Mouse (Mus musculus) urinary bladder, adult 18-20 months (tissue): ENCODE measurements at regions not wholly inside any gene's neighbourhood (a gene's known extent, or its start where the extent isn't known, plus 50 kb on each side); places are given as distances from the start of the nearest gene placed in this dataset.
"Not testable (repeated sequence)": the region's sequence is repeated elsewhere in the genome, so short reads cannot be mapped to it uniquely, and the experiment has no call there.

ENCODE experiments used
- DNase-seq, 2 experiments: peaks; one replicate each; pipeline ENCODE4 v3.0.0; 2022; ENCODE audit warnings: low spot score in 2 of 2, mixed read lengths in 2 of 2

DNA sequence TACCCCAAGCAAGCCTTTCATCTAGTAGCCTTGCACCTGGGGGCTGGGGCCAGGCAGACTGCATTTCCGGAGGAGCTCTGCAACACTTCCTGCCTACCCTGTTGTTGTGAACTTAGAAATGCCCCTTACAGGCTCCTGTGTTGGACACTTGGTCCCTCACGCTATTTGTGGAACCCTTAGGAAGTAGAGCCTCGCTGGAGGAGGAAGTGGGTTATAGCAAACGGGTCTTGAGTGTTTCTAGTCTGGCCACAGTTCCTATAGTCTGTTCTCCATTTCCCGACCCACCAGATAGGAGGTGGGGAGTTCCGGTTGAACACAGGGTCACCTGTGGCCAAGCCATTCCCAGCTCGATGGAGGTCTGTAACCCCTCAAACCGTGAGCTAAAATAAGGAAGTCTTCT lies 272.7 kb downstream of the Diras2 start:
- no peak for DNase-seq

DNA sequence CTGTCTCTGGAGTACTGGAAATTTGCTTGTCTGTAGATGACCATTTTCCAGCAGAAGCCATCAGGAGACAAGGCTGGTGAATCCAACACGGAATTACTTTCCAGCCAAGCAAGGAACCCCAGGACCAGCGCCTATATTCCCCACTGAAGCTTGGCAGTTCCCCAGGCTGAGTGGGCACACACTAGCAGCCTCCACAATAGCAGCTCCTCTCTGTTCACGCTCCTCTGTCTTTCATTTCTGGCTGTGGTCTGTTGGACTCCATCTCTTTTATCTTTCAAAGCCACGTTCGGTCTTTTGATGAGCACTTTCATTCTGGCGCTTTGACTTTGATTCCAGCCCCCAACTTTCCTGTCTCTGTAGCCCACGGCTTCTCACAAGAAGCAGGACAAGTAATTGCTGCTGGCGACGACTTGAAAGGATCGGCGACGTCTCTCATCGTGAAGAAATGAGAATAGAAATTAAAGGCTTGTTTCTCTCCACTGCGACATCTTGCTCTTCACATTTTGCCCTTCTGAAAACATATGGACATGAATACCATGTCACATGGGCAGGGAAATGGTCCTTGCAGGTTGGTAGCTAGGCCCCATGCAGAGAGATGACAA lies 268.0 kb downstream of the Diras2 start:
- no peak for DNase-seq

DNA sequence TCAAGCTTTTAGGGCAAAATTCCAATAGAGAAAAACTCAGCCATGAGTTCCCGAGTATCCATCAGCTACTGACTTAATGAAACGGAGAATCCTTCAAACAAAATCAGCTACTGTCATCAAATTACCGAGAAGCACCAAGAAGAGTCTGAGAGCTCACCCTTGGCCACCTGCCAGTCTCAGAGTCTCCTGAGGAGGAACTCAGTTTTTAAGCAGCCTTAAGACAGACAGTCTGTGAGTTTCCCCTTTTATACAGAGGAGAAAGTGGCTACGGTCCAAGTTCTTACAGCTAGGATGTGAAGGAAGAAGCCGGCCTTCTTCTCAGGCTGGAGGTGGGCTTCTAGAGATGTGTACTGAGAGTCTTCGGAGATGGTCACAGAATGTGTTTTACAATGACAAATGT lies 262.8 kb downstream of the Diras2 start:
- no peak for DNase-seq

DNA sequence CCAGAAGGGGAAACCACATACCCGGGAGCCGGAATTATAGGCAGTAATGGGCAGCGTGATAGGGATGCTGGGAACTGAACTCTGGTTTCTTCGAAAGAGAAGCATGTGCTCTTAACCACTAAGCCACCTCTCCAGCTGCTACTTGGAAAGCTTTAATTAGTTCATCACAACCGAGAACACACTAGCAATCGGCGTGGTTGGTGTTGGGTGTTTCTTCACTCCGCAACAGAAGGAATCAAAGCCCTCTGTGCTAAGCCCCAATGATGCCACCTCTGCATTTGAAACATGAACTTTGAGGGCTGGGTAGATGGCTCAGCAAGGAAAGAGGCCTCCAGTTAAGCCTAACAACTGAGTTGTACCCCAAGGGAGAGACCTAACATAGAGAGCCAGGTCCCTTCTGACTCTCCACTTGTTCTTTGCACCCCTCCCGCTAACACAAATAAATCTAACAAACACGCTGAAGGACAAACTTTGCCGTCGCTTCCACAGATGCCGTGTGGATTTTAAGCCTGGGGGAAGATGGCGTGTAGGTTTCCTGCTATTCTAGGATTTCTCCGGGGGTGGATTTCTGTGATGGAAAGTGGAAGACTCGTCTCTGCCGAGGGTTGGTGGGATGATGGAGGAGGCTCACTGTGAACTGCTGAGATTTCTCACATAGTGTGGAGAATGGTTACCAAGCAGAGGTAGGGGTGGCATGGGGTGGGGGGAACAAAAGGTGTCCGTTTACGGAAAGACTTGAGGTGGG lies 257.4 kb downstream of the Diras2 start:
- DNase-seq = no peak

DNA sequence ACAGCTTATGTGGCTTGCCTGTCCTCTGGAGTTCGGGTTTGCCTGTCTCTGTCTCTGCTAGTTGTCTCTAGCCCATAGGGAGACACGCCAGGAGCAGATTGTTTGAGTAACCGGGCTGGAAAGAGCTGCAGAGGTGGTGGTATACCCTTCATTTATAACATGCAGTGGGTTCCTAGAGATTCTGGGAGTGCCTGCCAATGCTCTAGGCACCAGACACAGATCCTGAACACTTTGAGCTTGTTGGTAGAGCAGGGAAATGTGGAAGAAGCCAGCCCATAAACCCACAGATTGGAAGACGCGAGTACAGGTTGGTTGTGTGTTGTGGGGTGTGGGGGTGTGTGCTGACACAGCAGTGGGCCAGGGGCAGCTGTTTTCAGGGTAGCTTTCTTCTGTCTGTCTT lies 255.9 kb downstream of the Diras2 start:
- DNase-seq = no peak

DNA sequence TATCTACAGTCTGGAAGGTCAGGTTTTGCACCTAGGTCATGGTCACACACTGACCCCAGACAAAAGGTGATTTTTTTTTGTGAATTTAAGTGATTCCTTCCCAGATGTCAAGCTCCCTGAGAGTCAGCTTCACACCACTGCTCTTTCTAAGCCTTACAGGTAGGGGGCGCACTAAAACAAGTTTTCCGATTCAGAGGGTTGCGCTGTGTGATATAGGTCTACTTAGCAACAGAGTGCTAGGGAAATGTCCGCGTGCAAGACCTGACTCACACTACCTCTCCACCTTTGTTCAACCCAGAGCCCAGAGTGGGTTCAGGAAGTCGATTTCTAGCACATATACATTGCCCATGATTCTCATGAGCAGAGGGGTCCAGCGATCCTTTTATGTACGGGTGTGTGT lies 255.4 kb downstream of the Diras2 start:
- DNase-seq = peak in 1 of 2 experiments; percentile 15

DNA sequence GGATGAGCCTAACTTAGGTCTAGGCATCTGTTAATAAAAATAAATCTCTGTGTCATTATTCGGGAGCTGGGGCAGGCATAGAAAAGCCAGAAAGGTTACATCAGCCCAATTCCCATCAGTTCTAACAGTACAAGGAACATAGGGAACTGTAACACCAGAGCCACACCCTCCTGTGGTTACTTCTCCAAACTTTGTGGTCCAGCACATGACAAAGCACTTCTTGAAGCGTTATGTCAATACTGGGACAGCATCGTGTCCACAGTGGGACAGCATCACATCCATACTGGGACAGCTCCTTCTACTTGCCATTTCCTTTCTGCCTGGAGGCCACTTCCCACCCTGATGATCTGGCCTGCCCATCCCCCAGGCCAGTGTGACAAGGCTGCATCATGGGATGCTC lies 253.9 kb downstream of the Diras2 start:
- DNase-seq = no peak

DNA sequence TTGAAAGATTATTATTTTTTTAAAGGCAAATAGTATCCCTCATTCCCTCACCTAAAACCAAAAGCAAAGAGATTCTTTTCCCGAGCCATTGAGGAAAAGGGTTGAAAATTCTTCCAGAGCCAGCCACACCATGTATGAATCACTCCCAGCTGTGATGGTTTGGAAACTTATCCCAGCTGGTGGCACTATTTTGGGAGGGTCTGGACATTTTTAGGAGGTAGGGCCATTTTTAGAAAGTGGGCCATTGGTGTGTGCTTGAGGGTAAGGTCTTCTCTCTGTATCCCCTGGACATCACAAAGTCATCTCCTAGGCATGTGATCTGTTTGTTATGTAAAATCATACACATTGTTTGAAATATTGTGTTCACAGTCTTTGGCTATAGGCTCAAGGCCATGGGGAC lies 252.2 kb downstream of the Diras2 start:
- DNase-seq = no peak

DNA sequence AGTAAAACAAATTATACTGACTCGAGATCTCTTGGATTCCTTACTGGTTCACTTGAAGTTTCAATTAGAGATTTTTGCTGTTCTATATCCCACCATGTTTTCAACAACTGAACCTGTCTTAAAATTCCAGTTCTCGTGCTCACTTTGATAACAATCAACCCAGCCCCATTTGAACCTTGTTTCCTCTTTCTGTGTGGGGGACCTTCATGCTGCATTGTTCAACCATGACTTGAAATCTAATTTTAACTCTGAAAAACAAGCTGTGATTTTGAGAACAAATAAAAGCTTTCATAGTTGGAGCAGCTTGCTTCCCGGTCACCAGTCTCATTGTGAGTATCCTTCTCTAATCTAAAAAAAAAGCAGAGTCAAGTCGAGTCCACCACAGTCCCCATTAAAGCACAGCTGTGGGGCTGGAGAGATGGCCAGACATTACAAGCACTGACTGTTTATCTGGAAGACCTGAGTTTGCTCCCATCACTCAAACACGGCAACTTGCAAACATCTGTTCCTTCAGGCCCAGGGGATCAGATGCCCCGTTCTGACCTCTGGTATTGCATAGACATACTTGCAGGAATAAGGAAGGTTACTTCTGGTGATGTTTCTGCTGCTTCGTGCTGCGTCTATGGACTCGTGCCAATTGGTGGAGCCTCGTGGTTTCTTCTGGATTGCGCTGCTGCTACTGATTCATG lies 251.7 kb downstream of the Diras2 start:
- no peak for DNase-seq

DNA sequence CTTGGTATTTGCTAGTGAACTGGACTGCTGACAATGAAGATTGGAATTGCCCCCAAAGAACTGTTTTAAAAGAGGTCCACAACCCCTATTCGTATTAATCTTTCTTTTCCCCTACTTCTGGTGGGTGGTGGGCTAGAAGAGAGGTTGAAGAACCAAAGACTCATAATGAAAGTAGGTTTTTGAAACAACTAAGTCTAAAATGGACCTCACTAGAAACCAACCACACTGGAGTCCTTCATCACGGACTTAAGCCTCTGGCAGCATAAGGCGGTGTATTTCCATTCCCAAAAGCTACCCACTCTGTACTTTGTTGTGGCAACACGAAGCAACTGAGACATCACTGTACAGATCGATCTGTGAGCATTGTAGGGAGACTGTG lies 251.1 kb downstream of the Diras2 start:
- DNase-seq = no peak

DNA sequence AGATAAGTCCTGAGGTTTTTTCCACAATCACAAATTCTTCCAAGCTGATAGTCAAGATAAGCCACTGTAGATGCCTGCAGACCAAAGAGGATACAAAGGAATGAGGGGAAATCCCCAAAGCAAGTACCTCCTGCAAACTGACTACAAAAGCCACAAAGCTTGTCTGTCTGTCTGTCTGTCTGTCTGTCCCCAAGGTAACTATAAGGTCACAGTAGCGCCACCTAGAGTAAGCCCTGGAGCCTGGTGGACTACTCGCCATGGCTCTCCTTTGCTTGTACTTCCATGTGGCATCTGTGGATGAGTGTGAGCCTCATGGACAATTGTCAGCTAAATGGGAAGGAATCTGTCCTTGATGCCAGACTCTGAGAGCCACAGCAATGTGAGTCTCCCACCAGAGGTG lies 249.8 kb downstream of the Diras2 start:
- no peak for DNase-seq

DNA sequence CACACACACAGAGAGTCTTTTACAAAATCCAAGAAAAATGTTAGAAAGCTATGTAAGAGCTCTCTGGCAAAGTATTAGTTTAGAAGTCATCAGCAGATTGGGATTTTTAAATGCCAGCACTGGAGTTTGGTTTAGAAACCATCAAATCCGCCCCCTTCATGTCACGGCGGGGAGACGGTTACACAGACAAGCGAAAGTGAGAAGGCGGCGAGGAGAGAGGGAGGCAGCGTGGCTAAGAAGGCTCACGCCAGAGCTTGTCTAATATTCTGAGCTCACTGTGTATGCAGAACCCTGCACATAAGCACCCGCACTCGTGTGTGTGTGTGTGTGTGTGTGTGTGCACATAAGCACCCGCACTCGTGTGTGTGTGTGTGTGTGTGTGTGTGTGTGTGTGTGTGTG lies 248.6 kb downstream of the Diras2 start:
- no peak for DNase-seq

DNA sequence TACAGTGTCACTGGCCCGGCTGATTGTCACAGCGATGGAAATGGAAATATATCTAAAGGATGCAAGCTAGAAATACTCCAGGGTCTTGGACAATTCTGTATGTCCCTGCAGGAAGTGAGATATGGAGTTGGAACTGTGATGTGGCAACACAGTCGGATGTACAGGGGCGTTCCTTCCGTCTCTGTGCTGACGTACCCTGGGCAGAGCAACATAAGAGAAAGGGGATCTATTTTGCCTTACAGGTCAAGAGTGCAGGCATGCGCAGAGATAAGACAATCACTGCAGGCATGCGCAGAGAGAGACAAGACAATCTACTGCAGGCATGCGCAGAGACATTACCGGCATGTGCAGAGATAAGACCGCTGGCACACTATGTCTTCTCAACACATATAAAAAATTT lies 247.6 kb downstream of the Diras2 start:
- no peak for DNase-seq

DNA sequence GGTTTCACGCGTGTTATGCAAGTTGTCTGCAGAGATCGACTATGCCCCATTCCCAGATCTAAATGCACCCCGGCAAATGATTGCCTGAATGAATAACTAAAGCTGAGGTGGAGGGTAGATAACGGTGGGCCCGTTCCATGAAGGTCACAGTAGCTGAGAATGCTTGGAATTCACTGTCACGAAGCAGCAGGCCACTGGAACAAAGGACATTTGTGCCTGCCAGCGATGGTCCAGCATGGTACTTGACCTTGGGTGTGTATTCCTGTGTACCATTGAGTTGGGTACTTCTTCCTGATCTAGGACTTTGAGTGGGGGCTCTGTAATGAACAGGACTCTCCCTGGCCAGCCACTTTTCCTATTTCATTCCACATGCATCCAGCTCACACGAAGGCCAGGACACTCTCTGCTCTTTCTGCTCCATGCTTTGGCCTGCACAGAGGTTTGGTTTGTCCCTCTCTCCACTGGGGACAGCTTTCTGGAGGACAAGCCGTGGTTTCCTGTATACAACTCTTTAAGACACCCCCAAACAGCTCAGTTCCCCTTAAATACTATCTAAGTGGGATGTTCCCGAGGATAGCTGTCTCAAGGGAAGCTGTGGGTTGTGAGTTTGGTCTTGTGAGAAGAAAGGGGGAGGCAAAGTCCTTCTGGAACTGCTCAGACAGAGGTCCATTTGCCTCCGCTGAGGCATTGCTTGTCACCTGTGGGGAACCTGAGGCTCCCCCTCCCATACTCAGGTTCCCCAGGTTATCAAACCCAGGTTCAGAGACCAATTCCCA lies 246.9 kb downstream of the Diras2 start:
- DNase-seq = no peak

DNA sequence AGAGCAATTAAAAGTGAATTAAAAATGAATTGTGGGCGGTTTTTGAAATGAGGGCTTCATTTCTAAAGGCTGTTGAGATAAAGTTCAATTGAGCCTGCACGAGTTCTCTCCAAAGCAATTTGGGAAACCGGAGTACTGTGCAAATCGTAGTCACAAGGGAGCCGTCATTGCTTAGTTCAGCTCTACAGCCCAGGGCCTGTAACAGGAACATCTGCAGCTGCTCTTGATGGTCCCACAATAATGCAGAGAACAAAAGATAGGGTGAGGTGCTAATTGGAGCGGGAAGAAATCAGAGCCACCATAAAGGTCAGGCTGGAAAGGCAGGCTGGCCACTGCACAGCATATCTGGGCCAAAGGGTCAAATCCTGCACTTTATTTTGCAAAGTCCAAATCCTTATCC lies 242.7 kb downstream of the Diras2 start:
- DNase-seq = no peak

DNA sequence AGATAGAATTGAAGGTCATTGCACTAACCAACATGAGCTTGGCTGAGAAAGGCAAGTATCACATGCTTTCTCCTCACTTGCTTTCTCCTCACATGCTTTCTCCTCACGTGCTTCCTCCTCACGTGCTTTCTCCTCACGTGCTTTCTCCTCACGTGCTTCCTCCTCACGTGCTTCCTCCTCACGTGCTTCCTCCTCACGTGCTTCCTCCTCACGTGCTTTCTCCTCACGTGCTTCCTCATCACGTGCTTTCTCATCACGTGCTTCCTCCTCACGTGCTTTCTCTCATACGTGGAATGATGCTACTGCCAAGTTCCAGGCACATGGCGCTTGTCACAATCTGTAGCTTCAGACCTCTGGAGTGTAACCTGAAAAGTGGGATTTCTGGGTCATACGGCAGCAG lies 235.2 kb downstream of the Diras2 start:
- no peak for DNase-seq

DNA sequence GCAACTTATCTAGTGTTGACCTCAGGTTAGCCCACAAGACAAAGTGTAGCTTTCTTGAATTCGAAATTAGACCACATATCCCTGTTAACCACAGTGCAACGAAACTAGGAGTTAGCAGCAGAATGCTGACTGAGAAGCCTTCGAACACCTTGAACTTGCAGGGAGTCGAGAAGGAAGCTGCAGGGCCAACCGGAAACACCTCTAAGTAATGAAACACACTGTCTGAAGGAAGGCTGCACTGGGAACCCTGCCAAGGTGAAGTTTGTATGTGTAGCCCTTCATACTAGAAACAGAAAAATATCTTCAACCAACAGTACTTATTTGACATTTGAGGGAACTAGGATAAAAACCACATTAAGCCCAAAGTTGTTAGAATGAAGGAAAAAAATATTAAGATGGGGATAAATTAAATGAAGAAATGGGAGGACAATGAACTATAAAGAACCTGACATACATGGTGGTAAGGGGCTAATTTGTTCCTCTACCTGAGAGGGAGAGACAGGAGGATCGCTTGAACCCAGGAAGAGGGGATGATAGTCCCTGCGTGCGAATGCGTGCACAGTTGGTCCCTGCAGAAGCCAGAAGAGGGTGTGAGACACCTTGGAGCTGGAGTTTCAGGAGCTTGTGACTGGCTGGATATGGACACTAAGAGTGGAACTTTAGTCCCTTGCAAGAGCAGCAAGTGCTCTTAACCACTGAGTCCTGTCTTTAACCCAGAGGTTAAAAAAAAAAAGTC lies 234.4 kb downstream of the Diras2 start:
- DNase-seq = no peak

DNA sequence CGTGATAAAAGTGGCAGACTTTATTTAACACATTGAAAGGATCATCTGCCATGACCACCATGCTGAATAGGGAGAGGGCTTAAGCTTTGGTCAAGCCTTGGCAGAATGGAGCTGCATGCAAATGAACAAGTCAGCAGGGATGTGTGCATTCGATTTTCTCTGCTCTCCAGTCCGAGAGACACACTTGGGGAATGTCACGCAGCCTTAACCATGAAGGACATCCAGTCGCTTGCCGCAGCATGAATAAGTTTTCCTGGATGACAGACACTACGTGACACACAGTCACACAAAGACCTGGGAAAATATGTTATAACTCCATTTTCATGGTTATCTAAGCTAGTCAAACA lies 233.8 kb downstream of the Diras2 start:
- no peak for DNase-seq

DNA sequence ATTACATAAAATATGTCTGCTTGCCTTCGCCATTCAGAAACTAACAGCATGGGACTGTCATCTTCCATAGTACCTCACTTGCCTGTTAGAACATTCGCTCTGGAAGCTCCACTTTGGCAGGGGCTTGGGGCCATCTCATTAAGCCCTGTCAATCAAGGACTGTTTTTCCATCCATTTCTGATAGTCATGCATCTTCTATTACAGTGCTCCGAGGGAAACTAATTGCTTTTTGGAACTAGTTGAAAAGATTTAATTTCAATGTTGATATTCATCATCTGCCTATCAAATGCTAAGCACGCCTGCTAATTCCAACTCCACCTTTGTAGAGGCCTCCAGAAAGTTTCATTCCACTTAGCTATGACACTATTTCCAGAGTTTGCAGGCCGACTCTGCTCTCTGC lies 232.7 kb downstream of the Diras2 start:
- no peak for DNase-seq

DNA sequence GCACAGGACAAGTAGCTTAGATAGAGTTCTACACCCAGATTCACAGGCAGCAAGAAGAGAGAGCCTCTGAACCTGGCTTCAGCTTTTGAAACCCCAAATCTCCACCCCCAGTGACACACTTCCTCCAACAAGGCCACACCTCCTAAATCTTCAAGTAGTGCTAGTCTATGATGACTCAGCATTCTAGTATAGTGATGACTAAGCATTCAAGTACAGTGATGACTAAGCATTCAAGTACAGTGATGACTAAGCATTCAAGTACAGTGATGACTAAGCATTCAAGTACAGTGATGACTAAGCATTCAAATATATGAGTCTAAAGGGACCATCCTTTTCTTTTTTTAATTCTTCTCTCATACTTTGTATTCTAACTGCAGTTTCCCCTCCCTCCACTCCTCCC lies 225.8 kb downstream of the Diras2 start:
- not testable (repeated sequence) for DNase-seq

DNA sequence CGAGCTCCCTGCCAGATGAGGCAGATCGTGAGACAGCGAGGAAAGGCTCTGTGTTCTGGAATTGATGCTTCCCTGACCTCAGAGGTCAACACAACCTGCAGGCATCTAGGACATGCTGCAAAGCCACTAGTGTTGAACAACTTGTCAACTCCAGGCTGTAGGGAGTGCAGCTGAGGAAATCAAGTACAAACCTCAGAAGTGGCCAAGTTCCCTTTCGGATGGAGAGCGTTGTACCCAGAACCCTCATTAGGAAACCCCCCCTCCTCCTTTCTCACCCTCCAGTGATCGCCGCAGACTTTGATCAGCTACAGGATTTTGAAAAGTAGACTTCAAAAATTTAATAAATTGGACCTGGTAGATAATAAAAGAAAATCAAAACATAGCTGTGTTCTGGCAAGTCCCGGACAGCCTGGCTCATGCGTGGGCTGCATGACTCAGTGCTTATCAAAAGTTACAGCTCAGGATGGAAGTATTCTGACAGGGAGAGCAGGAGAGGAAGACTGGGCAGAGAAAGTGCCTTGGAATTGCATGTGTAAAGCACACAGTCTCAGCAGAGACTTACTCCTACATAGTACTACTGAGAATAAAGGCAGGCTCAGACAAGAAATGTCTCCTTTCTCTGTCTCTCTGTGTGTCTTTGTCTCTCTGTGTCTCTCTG lies 224.2 kb downstream of the Diras2 start:
- DNase-seq = peak; percentile 7 to 33
